Mouse (Mus musculus) cerebellum, postnatal 4 days (tissue): Measurements from ENCODE around the gene Rtn2.

Experiments used
- DNase-seq, 2 experiments: peaks; one replicate each; pipeline ENCODE4 v3.0.0; 2022; ENCODE audit warnings: low spot score in 2 of 2, mixed read lengths in 1 of 2

Rtn2 gene

DNA sequence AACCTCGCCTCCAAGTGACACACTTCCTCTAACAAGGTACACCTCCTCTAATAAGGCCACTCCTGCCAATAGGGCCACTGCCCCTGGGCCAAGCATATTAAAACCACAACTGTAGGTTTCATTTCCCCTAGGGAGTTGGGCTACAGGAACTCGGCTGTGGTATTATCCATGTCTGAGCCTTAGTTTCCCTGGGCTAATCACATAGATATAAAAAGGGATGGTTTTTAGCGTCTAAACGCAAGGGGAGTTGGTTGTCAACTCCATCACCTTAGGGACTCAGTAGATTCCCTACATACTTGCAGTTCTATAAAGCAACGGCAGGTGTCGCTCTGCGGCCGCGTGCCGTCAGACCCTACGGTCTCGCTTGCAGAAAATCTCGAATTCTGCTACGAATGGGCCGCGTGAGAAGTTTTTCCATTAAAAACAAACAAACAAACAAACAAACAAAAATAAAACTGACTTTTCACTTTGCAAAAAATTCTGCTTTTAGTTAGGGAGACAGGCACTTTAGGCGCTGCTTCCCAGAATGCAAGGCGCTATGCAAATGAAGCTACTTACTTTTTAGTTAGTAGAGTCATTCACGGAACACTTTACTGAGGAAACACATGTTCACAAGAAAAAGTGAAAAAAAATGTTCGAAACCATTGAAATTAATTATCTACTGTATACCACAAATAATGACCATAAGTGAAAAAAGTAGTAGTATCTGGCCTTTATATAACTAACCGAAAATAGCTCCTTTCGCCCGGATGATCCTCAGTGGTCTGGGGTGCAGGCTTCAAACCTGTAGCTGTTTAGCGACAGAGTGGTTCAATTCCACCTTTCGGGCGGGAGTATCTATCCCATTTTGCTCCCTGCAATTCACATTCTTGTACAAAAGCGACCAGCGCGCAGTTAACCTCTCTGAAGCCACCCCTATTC, 18.3 kb downstream of the Rtn2 start:
- peak in 1 of 2 experiments; percentile 88 for DNase-seq

DNA sequence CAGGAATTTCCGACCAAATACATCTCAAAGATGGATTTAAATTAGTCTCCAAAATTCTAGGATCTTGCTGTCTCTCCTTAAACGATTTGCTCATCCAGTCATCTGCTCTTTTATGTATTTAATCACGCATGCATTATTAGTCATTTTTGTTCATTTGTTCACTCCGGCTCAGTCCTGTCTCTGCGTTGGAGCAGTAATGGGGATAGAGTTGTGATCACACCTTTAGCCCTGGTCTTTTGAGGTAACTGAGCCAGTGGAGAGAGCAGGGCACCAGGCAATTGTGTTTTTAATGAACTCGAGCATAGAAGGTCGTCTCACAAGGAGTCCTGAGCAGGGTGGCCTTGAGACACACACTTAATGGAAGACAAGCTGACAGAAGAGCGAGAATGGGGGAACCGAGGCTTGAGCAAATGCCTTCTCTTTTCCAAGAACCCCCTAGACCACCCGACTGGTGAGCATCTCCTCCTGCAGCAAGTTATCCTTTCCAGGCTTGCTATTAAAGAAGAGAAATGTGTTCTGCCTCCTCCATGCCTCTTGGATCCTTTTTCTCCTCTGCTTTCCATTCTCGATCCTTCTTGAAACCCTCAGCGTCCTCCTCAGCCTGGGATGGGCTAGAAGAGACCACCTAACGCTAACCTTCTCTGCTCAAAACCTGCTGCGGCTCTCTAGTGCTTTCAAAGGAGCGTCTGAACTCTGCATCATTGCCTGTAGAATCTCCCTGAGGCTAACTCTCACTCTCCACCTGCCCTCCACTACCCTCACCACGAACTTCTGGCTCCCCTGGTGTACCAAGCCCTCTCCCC, 19.2 kb downstream of the Rtn2 start:
- no peak for DNase-seq

DNA sequence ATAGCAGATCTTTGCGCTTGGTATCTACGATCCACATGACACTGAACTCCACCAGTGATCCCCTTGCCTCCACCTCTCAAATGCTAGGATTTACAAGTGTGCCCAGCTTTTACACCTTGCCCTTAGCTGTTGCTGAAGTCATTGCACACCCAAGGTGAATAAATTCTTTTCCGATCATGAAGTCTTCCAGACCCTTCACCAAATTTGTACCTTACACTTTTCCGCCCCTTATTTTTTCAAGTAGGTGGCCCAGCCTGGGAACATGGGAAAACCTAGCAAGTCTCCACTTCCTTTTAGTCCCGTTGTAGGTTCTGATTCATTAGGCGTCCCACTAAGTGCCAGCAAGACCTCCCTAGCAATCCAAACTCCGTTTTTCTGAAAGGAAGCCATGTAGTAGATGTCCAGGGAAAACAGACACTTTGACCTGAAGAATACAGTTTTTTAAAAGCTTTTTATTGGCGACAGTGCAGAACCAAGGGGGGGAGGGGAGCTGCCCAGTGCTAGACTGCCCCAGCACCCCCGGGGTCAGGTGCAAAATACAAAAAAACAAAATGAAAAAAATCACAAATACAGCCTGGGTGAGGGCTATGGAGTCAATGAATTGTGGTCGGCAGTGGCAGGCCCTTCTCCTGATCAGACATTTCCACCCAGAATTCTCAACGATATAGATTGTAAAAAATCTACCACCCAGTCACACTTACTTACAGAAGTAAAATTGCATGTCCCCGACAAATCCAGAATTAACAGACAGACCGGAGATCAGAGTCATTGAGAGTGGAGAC, 20.0 kb downstream of the Rtn2 start:
- DNase-seq: no peak

DNA sequence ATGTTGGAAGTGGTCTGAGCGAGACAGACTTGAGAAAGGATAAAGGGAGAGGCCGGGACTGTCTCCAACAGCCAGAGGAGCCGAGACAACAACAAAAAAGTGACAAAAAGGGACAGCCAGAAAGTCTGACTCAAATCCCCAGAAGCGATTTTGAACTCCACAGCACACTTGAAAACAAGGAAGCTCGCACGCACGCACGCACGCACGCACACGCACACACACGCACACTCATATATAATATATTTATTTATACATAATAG, 20.6 kb downstream of the Rtn2 start:
- no peak for DNase-seq

DNA sequence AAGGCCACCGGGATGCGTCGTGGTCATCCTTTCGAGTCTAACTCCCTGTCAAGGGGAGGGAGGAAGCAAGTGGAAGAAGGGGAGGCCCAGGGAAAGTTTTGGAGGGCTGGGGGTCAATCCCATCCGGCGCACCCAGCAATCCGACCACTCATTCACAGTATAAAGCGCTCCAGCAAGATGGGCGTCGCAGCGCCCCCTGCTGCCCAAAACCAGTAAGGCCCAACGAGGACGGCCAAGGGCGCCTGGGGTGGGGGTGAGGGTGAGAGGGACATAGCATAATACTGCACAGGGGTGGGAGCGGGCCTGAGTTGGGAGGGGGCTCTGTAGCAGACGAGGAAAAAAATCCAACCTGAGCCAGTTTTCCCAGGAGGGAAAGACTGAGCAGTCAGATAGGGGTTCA, 21.3 kb downstream of the Rtn2 start:
- peak in 1 of 2 experiments; percentile 81 for DNase-seq

DNA sequence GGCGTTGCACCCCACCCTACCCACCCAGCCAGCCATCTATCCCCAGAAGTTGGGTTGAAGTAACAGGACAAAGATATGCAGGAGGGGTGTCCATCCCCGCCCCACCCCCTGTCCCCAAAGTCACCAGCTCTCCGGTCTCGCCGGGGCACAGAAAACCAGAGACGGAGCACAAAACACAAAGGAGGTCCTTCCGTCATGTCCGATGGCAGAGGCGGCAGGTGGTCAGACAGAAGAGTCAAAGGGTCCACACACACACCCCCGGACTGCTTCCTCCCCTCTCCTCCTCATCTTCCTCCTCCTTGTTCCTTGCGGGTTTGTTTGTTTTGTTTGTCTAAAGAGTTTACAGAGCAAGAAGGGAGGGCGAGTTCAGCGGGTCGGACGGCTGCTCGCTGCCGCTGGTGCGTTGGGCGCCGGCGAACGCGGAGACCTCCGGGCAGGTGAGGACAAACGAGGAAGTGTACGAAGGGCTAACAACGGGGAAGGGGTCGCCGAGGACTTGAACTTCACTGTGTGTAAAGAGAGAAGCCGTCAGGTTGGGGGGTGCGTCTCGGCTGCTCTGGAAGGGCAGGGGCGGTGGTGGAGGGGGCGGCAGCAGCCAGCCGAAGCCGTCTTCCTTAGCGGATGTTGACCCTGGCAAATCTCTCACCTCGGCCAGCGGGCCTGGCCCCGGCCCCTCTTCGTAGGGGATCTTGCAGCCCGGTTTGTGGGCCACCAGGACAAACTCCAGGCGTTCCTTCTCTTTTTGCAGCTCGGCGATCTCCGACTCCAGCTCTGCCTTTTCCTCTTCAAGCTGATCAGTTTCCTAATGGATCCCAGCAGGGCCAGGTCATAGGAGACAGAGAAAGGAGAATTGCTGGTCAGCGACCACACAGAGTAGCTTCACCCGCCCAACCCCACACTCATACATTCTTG, 22.3 kb downstream of the Rtn2 start:
- no peak for DNase-seq

DNA sequence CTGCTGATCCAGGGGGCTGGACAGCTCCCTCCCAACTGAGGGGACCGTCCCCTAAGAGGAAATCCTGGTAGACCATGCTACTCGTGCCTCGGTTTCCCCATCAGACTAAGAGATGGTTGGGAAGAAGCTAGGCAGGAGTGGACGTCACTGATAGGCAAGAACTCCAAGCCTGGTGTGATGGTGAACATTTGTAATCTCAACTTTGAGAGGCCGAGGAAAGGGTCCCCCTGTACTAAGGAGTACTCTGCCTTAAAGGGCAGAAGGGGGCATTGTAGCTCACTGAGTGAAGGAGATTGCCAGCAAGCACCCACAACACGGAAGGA, 22.9 kb downstream of the Rtn2 start:
- DNase-seq: no peak

DNA sequence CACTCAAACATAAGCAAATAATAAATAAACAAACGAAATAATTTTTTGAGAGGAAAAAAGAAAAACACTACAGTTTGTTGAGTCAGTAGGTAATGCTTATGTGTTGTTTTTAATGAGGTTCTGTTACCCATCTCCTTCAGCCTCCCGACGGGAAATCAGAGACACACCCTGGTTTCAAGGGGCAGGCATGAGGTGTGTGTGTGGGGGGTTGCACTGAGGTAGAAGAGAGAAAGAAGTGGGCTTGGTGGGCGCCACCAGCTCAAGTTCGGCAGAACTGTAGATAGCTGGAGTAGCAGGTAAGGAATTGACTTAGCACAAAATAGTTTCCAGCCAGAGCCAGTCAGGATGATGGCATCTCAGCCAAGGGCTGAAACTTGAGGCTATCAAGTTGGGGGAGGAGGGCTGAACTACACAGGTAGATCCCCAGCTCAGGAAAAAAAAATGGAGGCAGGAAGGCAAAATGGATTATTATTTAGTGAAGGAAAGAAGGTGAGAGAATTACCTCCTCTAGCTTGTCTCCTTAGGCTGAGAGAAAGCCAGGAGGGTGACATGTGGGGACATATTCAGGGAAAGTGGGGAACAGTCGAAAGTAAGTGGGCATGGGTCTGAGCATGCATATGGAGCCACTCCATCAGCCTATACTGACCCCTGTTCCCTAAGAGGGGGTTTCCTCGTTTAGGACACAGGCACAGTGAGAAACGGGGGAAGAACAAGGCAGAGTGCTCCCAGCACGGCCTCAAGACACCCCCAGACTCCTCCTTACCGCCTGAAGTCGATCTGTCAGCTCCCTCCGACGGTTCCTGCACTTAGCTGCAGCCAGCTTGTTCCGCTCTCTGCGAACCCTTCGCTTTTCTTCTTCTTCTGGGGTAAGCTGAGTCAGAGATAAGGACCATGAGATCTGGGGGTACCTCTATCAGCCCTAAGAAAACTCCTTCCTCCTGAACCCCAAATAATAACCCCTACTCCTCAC, 23.7 kb downstream of the Rtn2 start:
- no peak for DNase-seq

DNA sequence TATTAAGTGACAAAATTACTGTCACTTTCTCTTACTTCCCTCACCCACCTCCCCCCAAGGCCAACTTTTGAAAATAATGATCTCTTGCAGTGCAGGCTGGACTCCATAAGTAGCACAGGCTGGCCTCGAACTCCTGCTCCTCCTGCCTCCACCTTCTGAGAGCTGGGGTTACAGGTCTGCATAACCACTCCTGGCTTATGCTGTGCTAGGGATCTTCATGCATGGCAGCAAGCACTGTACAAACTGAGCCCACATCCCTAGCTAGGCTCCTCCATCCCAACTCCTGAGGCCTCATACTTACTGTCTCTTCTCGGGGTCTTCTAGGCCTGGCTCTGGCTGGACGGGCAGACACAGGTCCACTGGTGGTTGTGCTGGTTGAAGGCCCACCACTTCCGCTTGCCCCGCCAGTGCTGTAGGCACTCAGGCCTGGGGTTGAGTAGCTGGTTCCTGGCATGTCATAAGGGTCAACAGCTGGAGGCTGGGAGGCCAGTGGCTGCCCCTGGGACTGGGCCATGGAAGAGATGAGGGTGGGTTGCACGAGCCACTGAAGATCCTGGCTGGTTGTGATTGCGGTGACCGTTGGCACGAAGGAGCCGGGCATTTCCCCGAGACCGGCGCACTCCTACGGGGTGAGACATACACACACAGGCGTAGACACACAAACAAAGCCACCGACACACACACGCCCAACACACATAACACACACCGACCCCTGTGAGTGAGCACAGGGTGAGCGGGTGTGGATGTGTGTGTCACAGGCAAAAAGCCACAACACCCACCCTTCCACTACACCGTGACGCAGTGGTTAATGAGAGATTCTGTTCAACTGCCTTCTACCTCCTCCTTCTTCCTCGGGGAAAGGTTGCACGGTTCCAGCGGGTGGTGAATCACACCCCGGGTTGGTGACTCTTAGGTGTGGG, 24.7 kb downstream of the Rtn2 start:
- DNase-seq: no peak

DNA sequence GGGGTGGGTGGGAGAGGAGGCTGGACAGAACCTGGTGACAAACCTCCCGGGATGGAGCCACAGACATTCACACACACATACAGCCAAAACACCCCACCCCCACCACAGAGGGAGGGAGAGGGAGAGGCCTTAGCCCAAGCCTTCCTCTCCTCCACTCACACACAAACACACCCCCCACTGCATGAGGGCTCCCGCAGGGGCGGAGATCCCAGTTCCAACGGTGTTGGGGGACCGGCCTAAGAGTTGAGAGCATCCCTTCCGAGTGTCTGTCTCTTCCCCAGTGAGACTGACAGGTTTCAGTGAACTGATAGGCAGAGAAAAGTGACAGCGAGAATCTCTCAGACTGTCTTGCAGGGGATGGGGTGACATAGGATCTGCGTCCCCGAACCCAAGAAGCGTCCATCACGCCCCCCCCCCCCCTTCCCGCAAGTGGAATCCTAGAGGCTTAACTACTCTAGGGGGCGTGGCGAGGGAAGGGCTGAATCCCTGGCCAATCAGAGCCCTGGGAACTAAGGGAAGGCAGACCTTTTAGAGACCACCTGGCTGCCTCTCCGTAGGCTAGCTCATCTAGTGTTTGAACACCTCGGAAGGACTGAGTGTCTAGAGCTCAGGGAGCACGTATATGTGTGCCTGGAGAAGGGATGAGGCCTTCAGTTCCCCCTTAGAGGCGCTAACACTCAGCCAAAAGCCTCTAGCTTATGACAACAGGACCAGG, 25.5 kb downstream of the Rtn2 start:
- DNase-seq: peak in 1 of 2 experiments; percentile 64

DNA sequence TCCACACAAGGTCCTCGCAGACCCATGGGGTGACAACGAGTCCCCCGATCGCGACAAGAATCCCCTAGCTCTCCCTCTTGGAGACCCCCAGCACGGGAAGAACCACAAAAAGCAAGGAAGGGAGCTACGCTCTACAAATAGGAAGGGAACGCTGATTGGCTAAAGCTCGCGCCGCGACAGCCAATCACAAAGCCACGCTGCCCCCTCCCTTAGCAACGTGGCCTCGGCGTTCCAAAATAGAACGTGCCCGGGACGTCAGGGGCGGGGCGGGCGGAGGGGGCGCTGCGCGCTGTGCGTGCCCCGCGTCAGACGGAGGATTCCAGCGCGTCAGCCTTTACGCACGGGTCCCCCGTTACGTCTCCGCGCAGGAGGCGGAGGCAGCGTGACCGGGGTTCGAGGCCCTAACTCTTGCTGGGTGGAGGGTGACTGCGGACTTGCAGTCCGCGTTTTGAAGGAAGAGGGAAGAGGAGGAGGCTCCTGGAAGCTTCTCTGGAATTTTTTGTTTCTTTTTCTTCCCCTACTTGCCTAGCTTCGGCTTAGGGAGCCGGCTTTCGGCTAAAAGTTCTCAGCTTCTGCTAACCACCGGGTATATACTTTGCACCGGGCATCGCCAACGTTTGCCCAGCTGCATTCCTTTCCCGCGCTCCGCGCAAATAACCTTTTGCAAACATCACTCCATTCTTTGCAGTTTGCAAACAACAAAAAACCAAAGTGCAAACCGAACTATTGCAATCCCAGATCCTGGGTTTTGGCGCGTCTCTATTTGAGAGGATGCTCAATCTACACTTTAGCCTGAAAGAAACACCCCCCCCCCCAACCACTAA, 26.2 kb downstream of the Rtn2 start:
- DNase-seq: peak; percentile 93 to 96

DNA sequence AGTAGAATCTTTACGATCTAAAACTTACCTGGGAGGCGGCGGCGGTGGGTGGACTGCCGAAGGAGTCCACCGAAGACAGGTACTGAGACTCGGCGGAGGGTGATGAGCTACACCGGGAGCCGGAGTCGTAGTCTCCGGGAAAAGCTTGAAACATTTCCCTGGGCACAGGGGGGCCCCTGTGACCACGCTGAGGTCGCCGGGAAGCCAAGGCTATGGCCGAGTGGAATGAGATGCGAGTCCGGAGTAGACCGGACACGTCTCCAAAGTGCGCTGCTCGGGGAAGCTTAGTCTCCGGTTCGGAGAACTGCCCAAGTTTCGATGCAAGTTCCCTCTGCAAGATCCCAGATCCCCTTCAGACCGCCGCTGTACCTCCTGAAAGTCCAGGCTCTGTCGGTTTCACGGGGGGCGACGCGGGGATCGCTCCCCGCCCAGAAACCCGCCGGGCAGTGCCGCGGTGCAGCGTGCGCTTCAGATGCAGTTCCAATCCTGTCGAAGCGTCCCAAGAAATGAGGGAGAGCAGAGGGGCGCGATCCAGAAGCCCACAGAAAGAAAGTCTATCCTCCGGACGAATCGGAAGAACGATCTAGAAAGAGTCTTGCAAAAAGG, 27.0 kb downstream of the Rtn2 start:
- no peak for DNase-seq

DNA sequence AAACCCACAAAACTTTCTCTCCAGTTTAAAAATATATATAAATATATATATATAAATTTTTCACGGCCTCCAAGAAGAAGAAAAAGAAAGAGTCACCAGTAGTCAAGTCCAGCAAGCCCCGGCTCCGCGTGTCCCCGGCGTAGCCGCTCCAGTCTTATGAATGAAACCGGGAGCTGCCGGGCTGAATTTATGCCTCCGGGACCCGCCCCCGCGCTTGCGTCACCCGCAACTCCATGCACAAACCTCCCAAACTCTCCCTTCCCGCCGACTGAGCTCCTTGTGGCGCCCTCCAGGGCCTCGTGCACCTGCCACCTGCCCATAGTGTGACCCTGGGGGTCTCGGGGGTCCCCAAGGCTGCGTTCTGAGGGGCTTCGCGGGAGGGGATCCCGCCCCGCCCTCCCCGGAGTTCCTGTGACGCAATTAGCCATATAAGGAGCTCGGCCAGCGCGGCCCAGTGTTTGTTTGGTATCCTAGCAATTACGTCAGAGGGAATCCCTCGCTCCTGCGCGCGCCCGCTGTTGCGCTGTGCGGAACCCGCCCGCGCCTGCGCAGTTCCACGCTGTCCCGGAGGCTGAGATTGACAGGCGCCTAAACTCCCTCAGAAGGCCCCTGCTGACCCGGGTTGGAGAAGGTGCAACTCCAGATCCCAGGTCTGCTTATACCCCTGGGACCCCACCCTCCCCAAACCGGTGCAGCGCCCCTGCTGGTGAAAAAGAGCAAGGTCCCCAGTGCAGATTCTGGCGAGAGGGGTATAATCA, 27.6 kb downstream of the Rtn2 start, which contains the start of gene Fosb:
Gene Fosb (minus strand): TSS at position 168 of the 758 bp plus-strand sequence.
- DNase-seq: peak; percentile 88 to 95

DNA sequence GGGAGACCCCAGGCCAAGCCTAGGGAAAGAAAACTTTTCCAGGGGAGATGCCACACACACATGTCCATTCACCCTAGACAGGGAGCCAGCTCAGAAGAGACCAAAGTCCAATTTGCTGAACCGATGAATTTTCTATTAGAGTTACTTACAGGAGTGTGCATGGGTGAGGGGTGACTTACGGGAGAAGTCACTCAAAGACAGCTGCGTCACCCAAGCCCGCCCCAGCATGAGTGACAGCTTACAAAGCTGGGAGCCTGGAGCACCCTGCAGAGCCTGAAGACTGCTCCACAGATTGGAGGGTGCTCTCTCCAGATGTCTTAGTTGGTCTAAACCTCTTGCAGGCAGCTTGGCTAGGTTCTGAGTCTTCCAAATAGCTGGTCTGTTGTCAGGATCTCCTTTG, 29.6 kb downstream of the Rtn2 start:
- DNase-seq: no peak

DNA sequence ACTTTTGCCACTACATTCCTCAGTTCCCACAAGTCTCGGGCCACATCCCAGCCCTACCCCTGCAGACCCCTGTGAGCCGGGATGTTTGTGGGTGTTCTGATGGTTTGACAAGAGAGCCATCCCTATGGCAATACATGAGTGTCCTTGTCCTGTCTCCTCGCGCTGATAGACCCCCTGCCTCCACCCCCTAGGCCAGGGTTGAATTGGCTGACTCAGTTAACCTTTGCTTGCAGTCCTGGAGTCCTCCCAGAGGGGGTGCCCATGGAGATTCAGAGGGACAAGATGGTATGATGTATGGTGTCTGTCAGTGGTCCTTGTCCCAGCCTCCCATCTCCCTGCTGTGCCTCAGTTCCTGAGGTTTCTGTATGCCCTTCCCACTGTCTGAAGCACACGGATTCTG, 31.6 kb downstream of the Rtn2 start:
- no peak for DNase-seq

DNA sequence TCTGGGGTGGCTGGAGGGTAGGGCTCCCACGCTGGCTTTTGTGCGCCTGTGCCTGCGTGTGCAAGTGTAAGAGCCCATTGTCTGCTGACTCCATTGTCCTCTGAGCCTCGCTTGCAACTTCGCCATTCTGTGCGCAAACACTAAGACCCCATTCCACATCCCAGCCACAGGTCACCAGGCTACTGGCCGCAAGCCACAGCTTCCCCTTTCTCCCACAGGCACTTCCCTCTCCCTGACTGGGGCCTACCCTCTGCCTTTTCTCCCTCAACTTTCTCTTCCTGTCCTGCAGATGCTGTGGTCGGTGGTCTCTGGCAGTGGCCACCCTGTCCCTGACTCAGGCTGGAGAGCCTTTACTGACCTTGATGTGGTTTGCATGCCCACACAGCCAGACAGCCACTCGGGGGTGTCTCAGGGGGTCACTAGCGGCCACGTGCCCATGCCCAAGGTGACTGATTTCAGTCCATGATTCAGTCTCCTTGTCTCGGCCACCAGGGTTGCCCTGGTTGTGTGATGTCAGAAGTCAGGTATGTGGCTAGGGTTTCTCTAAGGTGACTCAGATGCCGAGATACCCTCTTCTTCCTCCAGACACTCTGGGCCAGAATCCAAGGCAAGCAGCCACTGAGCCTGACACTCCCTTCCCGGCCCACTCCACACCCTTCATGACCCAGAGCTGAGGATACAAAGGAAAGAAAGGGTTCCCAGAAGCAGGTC, 34.2 kb downstream of the Rtn2 start:
- no peak for DNase-seq
